Mouse (Mus musculus) olfactory bulb, adult 2 months (tissue): Measurements from ENCODE around the gene Stx12. TPM values are rescaled to one million over a fixed set of nuclear protein-coding genes. Genes with fewer than 3 reads are reported as not detected.
A peak's percentile ranks its signal among the peaks of the same experiment; 100 is the strongest.

ENCODE experiments used
- H3K27ac ChIP-seq: fragments of 200-500 bp; 2 replicates; pipeline ENCODE4 v1.5.1; 2012; ENCODE audit warnings: low read depth, low read length; ENCODE audit not compliant: insufficient read depth
- H3K4me1 ChIP-seq: fragments of 200-500 bp; 2 replicates; pipeline ENCODE4 v1.6.1; 2012; ENCODE audit warnings: low read length; ENCODE audit not compliant: control insufficient read depth, insufficient read depth
- H3K4me3 ChIP-seq: fragments of 200-500 bp; 2 replicates; pipeline ENCODE4 v1.5.1; 2012; ENCODE audit warnings: mild to moderate bottlenecking, low read depth, low read length, moderate library complexity; ENCODE audit not compliant: insufficient read depth
- CTCF ChIP-seq: fragments of 200-500 bp; IDR thresholded peaks from 2 replicates; pipeline ENCODE4 v1.5.1; 2012; ENCODE audit warnings: low read depth, mild to moderate bottlenecking, low read length, moderate library complexity; ENCODE audit not compliant: insufficient read depth
- POLR2A ChIP-seq: fragments of 200-500 bp; IDR thresholded peaks from 2 replicates; pipeline ENCODE4 v1.6.1; 2012; ENCODE audit warnings: mild to moderate bottlenecking, low read depth, low read length, moderate library complexity; ENCODE audit not compliant: insufficient read depth
- WGBS: fragments of 180-500 bp; shearing (Covaris S2); methylation state at CpG from one replicate; pipeline ENCODE4 v1.1.7; 2018; 5-methylcytosine and 5-hydroxymethylcytosine counted together
- polyA plus RNA-seq: library from polyadenylated mRNA; stranded (reverse); fragments of >200 nt; gene quantifications from 2 replicates; pipeline ENCODE4 v1.2.4, GENCODE M21; 2012; ENCODE audit warnings: low replicate concordance; ENCODE audit not compliant: missing spikeins, insufficient read depth, insufficient read length

Gene Stx12
- polyA plus RNA-seq, 1 experiment = not detected

DNA sequence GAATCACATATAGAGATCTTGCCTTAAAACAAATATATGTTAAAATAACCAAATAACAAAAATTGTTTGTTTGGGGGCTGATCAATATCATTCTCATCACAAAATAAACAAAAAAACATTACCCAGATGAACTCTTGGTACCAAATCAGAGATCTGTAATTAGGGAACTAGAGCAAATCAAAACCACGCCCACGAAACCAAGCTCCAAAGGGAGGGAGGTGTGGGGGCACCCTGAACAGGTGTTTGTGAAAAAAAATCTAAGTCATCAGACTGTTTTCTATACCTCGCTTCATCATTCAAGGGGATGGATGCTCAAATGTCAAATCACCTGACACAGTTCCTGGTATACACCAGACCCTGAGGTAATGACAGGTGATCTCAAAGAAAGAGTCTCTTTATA is 42.8 kb downstream of the Stx12 start:
- WGBS = 72% methylated on average over 3 of the region's 3 CpGs
- no peak for TF ChIP-seq POLR2A
- TF ChIP-seq CTCF = no peak
- H3K4me1 ChIP-seq = no peaks in the 10 kb centered on the region
- no peak overlapping the region for H3K4me3 ChIP-seq
- H3K27ac ChIP-seq = no peak overlapping the region

DNA sequence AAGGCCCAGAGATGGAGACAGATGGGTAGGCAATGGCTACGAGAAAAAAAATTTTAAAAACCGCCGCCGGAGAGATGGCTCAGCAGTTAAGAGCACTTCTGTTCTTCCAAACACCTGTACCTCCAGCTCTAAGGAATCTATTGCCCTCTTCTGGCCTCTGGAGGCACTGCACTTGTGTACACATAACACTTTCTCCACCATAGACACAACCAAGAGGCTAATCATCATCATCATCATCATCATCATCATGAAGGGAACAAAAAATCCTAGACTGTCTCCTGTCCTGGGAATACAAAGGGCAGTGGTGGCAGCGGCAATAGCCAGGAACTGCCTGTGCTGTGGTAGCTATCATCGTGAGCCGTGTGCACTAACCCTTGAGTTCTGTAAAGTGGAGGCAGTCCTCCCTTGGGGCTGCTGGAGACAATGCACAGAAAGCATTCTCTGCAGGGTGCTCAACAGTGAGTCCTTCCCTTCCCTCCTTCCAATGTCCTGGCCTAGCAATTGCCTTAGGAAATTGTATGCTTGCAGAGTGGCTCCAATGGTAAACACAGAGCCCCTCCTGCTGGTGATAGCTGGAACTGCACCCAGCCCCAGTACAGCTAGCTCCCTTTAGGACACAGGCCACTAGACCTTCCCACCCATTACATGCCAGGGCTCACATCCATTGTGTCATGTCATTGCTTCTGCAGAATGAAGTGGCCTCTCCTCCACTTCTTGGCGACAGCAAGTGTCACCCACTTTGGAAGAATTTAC is 60.5 kb downstream of the Stx12 start:
- no peak overlapping the region for H3K4me3 ChIP-seq
- TF ChIP-seq CTCF = 0 out of 2 replicates have a peak, but pooled peaks have one; percentile 18
- no peak for TF ChIP-seq POLR2A
- 72% methylated on average over 8 of the region's 8 CpGs for WGBS
- H3K4me1 ChIP-seq = no peaks in the 10 kb centered on the region
- no peak overlapping the region for H3K27ac ChIP-seq

DNA sequence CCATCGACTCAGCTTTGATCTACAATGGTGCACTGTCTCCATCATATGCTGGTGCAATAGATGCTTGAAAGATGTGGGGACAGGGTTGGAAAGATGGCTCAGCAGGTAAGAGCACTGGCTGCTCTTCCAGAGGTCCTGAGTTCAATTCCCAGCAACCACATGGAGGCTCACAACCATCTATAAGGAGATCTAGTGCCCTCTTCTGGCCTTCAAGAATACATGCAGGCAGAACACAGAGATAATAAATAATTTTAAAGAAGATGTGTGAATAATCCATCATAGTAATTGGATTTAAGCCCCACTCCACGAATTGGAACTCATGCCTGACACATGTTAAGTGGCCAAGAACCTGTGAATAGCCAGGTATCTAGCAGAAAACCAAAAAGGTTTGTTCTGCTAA is 65.9 kb downstream of the Stx12 start:
- Histone ChIP-seq H3K4me3 (no peak overlapping the region), H3K4me1 (no peaks in the 10 kb centered on the region), H3K27ac (no peak overlapping the region)
- WGBS = 47% methylated on average over 2 of the region's 2 CpGs
- TF ChIP-seq POLR2A = no peak
- TF ChIP-seq CTCF = no peak

DNA sequence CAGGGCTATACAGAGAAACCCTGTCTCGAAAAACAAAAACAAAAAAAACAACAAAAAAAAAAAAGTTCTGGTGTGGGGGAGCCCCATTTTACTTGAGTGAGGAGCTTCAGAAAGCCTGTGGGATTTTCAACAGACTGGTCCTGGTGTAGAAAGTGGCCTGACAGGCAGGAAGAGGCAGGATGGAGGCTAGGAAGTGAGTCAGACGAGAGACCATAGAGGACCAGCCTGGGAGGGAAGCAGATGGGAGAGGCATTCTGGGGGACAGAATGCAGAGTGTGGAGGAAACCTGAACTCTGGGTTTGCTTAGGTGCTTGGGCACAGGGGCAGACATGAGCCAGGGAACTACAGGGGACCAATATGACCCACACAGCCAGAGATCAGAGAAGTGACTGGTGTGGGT is 67.5 kb downstream of the Stx12 start:
- no peak overlapping the region for H3K27ac ChIP-seq
- WGBS = 62% methylated on average over 2 of the region's 2 CpGs
- no peaks in the 10 kb centered on the region for H3K4me1 ChIP-seq
- no peak overlapping the region for H3K4me3 ChIP-seq
- no peak for TF ChIP-seq CTCF
- TF ChIP-seq POLR2A = no peak

DNA sequence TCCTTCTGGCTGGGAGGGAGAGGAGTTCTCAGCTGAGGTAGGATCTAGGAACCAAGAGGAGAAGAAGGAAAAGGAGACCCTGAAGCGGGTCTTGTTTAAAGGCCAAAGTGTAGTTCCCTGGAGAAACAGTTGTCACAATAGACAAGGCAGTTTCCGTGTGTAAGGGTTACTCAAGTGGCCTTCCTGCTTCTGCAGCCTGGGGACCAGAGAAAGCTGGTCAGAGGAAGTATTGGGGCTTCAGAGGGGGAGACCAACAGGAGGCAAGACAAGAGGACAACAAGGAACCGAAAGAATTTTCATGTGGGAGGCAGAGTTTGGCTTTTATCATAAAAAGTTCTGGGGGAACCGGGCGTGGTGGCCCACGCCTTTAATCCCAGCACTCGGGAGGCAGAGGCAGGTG is 67.9 kb downstream of the Stx12 start:
- Histone ChIP-seq H3K27ac (no peak overlapping the region), H3K4me1 (no peaks in the 10 kb centered on the region), H3K4me3 (no peak overlapping the region)
- TF ChIP-seq POLR2A (no peak), CTCF (no peak)
- WGBS = 80% methylated on average over 7 of the region's 7 CpGs

DNA sequence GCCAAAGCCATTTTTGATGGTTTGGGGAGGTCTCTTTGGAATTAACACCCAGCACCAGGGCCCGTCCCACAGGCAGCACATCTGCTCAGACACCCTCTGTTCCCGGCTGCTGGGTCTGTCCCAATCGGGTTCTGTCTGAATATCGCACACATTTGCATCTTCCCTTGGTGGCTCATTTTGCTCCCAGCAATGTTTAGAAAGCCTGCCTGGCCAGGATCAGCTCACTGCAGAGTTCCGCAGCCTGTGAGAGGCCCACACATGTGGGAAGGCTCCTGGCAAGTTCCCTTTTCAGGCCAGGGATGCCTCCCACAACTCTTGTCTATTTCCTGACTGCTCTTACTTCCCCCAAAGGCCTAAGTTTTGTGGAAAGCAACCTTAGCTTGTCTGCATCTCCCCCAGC is 74.7 kb downstream of the Stx12 start:
- Histone ChIP-seq H3K4me3 (no peak overlapping the region), H3K27ac (no peak overlapping the region), H3K4me1 (no peaks in the 10 kb centered on the region)
- no peak for TF ChIP-seq CTCF
- TF ChIP-seq POLR2A = no peak
- WGBS = 77% methylated on average over 5 of the region's 5 CpGs

DNA sequence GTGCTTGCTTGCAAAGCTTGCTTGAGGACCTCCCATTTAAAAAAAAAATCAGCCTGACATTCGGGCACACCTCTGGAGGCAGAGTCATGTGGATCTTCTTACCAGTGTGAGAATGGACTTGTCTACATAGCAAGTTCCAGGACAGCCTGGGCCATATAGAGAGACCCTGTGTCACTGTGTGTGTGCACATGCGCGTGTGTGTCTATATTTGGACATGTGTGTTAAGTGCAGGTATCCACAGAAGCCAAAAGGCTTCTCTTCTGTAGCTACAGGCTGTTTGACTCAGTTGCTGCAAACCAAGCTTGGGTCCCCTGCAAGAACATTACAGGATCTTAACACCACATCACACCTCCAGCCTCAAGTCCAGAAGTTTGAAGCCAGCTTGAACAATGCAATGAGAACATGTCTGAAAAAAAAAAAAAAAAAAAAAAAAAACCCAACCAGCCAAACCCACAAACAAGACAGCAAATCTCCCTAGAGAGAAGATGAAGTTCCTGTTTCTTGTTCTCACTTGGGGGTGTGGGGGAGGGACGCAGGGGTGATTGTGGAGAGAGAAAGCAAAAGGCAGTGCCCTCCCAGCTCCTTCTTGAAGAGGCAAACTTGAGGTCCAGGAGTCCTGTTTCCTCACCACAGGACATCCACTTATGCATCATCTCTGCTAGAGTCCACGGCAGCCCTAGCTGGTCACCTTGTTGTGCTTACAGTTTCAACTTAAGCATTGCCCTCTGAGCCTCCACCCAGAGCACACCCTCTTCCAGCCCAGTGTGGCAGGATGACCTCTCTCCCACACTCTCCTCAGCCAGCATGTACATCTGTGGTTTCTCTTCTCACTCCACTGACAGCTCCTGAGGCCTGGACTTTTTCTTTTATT is 76.3 kb downstream of the Stx12 start:
- 75% methylated on average over 5 of the region's 5 CpGs for WGBS
- no peak overlapping the region for H3K4me3 ChIP-seq
- H3K4me1 ChIP-seq = no peaks in the 10 kb centered on the region
- H3K27ac ChIP-seq = no peak overlapping the region
- no peak for TF ChIP-seq POLR2A
- no peak for TF ChIP-seq CTCF

DNA sequence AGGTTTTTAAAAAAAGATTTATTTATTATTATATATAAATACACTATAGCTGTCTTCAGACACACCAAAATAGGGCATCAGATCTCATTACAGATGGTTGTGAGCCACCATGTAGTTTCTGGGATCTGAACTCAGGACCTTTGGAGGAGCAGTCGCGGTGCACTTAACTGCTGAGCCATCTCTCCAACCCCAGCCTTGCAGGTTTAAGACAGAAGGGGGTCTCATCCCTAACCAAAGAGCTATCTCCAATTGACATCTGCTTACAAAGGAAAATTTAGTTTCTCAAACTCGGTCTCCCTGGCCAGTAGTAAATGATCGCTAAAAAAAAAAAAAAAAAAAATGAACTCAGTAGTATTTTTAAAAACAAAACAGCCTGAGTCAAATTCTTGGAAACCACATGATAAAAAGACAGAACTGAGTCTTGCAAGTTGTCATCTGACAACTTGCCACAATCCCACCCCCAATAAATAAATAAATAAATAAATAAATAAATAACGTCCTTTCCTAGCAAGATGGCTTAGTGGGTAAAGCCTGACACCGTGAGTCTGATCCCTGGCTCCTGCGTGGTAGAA is 77.6 kb downstream of the Stx12 start:
- no peaks in the 10 kb centered on the region for H3K4me1 ChIP-seq
- 91% methylated on average over 7 of the region's 7 CpGs for WGBS
- TF ChIP-seq POLR2A = no peak
- H3K4me3 ChIP-seq = no peak overlapping the region
- no peak overlapping the region for H3K27ac ChIP-seq

DNA sequence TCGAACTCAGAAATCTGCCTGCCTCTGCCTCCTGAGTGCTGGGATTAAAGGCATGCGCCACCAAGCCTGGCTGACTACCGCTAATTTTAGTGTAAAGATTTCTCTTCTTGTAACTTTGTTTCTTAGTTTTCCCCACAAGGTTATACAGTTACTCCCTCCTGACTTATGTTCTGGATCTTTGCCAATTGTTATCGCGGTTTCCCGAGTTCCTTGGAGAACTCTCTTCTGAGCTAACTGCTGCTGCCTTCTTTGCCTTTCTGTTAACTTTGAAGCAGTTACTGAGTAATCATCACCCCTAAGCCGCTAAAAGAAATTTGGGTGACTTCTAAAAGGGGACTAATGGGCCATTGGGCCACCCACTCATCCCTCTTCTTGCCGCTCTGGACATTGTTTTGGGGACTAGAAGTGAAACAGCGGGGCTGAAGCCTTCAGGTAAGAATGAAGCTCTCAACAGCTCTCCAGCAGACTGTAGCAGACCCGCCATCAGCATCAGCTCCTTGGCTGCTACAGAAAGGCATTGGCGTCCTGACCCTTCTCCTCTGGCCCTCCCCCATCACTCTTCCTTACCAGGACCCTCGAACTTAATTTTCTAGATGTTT is 78.6 kb downstream of the Stx12 start:
- WGBS = 84% methylated on average over 12 of the region's 12 CpGs
- H3K4me1 ChIP-seq = no peaks in the 10 kb centered on the region
- no peak overlapping the region for H3K27ac ChIP-seq
- no peak for TF ChIP-seq CTCF
- TF ChIP-seq POLR2A = no peak
- no peak overlapping the region for H3K4me3 ChIP-seq
